Mouse (Mus musculus): Measurements from ENCODE around the gene Trmt1l. TPM values are rescaled to one million over a fixed set of nuclear protein-coding genes. Genes with fewer than 3 reads are reported as not detected.
"Not testable (repeated sequence)": the region's sequence is repeated elsewhere in the genome, so short reads cannot be mapped to it uniquely, and the experiment has no call there.

Gene Trmt1l
- total and polyA plus RNA-seq, 3 experiments: 20.9 to 23.7 (median 21.8) TPM

GRCm38 (mm10) chr1:151466571-151466970, 38.2 kb downstream of the Trmt1l start:
- dilution Hi-C loops (cut with MboI; ENCODE audit: extremely low pct_ligation_motif_present, extremely low pct_unique_long_range_greater_than_20kb, low sequenced_read_pairs): no loop called here
- in situ Hi-C loops (cut with MboI; ENCODE audit: low pct_ligation_motif_present, low pct_unique_long_range_greater_than_20kb, low sequenced_read_pairs): loop anchor here (25.0 kb wide), 1 partner anchor 246 kb away; no protein-coding TSS in a partner anchor
- no peak for TF ChIP-seq IRF4 (IDR thresholded peaks at IDR 0.05; ENCODE audit: low read depth, low read length)
- 0 out of 2 replicates have a peak, but pooled peaks have one; percentile 19 for TF ChIP-seq POLR2A (IDR thresholded peaks at IDR 0.05; ENCODE audit: low read depth, low read length)

GRCm38 (mm10) chr1:151471429-151471828, 43.1 kb downstream of the Trmt1l start:
- Histone ChIP-seq H3K27me3 (replicated peaks) (no peaks in the 10 kb centered on the region), H3K36me3 (replicated peaks in 1 of 2; ENCODE audit: control insufficient read depth in 1 of 2, insufficient read depth in 1 of 2, low read length in 1 of 2) (peaks cover 44 to 84% of the 10 kb centered on the region in 2 experiments), H3K4me2 (ENCODE audit: insufficient read depth, low read depth, poor library complexity, severe bottlenecking) (no peak overlapping the region), H3K27ac (ENCODE audit: insufficient read depth, low read depth) (no peak overlapping the region), H3K79me2 (replicated peaks; ENCODE audit: control insufficient read depth, extremely low read depth, insufficient read depth, poor library complexity, severe bottlenecking) (no peaks in the 10 kb centered on the region; the same call in 1 of the 2 replicates), H3K4me3 (replicated peaks in 1 of 3; ENCODE audit: low read depth in 2 of 3, low read length in 2 of 3, poor library complexity in 1 of 3) (no peak overlapping the region), H3K9me3 (replicated peaks; ENCODE audit: low read length) (no peaks in the 10 kb centered on the region), H3K4me1 (ENCODE audit: control insufficient read depth in 1 of 2, insufficient read depth in 2 of 2) (no peaks in the 10 kb centered on the region), H3K9ac (ENCODE audit: insufficient read depth, low read depth) (no peak overlapping the region)
- dilution Hi-C loops (cut with MboI; ENCODE audit: extremely low pct_ligation_motif_present, extremely low pct_unique_long_range_greater_than_20kb, low sequenced_read_pairs): no loop called here
- no peak for DNase-seq (ENCODE audit: extremely low read depth)
- in situ Hi-C loops (cut with MboI; ENCODE audit: low pct_ligation_motif_present, low pct_unique_long_range_greater_than_20kb, low sequenced_read_pairs): loop anchor here (25.0 kb wide), 1 partner anchor 241 kb away; no protein-coding TSS in a partner anchor
- TF ChIP-seq ELF1 (IDR thresholded peaks at IDR 0.05; ENCODE audit: low read depth, low read length) (no peak), HCFC1 (IDR thresholded peaks at IDR 0.05; ENCODE audit: low read depth, low read length) (no peak), KAT2A (IDR thresholded peaks at IDR 0.05; ENCODE audit: insufficient replicate concordance, low read length) (no peak), MXI1 (IDR thresholded peaks at IDR 0.05; ENCODE audit: low read depth, low read length) (no peak), RCOR1 (conservative IDR thresholded peaks at IDR 0.05; ENCODE audit: low read depth, low read length) (no peak), CHD2 (IDR thresholded peaks at IDR 0.05; ENCODE audit: low read length) (no peak), E2F4 (IDR thresholded peaks at IDR 0.05; ENCODE audit: insufficient replicate concordance, low read depth, low read length) (no peak), PAX5 (IDR thresholded peaks at IDR 0.05; ENCODE audit: low read length) (no peak), POLR2A (IDR thresholded peaks at IDR 0.05; ENCODE audit: low read depth, low read length) (no peak), USF1 (IDR thresholded peaks at IDR 0.05; ENCODE audit: low read depth, low read length) (no peak), BHLHE40 (IDR thresholded peaks at IDR 0.05; ENCODE audit: low read depth, low read length) (no peak), TCF12 (IDR thresholded peaks at IDR 0.05; ENCODE audit: low read depth, low read length) (no peak), TBP (conservative IDR thresholded peaks at IDR 0.05; ENCODE audit: low read depth, low read length) (no peak), ZKSCAN1 (IDR thresholded peaks at IDR 0.05; ENCODE audit: borderline replicate concordance, low read depth, low read length) (no peak), NRF1 (IDR thresholded peaks at IDR 0.05; ENCODE audit: low read depth, low read length) (no peak)

More at GRCm38 (mm10) chr1:151466571-151466970, 38.2 kb downstream of the Trmt1l start:
- H3K4me1 ChIP-seq (ENCODE audit: control insufficient read depth in 1 of 2, insufficient read depth in 2 of 2): no peaks in the 10 kb centered on the region
- H3K4me2 ChIP-seq (ENCODE audit: insufficient read depth, low read depth, poor library complexity, severe bottlenecking): no peak overlapping the region
- no peak overlapping the region for H3K4me3 ChIP-seq (replicated peaks in 1 of 3; ENCODE audit: low read depth in 2 of 3, low read length in 2 of 3, poor library complexity in 1 of 3)
- H3K79me2 ChIP-seq (replicated peaks; ENCODE audit: control insufficient read depth, extremely low read depth, insufficient read depth, poor library complexity, severe bottlenecking): no peaks in the 10 kb centered on the region
- no peaks in the 10 kb centered on the region for H3K27me3 ChIP-seq (replicated peaks)
- H3K9me3 ChIP-seq (replicated peaks; ENCODE audit: low read length): no peaks in the 10 kb centered on the region
- no peak for DNase-seq (ENCODE audit: extremely low read depth)
- no peak overlapping the region for H3K9ac ChIP-seq (ENCODE audit: insufficient read depth, low read depth)
- H3K27ac ChIP-seq (ENCODE audit: insufficient read depth, low read depth): no peak overlapping the region
- peaks cover 11 to 54% of the 10 kb centered on the region in 2 experiments for H3K36me3 ChIP-seq (replicated peaks in 1 of 2; ENCODE audit: control insufficient read depth in 1 of 2, insufficient read depth in 1 of 2, low read length in 1 of 2)

DNA sequence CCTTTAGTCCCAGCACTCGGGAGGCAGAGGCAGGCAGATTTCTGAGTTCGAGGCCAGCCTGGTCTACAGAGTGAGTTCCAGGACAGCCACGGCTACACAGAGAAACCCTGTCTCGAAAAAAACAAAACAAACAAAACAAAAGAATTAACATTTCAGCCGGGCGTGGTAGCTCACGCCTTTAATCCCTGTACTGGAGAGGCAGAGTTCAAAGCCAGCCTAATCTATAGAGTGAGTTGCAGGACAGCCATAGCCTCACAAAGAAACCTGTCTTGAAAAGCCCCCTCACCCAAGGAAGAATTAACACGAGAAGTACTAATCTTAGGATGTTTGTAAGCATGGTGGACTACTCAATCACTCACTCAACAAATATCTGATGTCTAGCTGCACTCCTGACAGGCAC, 44.0 kb downstream of the Trmt1l start:
- H3K27ac ChIP-seq (ENCODE audit: insufficient read depth, low read depth); H3K9ac ChIP-seq (ENCODE audit: insufficient read depth, low read depth); H3K9me3 ChIP-seq (replicated peaks; ENCODE audit: low read length); H3K79me2 ChIP-seq (replicated peaks; ENCODE audit: control insufficient read depth, extremely low read depth, insufficient read depth, poor library complexity, severe bottlenecking); H3K4me2 ChIP-seq (ENCODE audit: insufficient read depth, low read depth, poor library complexity, severe bottlenecking); DNase-seq (ENCODE audit: extremely low read depth); H3K4me3 ChIP-seq (replicated peaks in 1 of 3; ENCODE audit: low read depth in 2 of 3, low read length in 2 of 3, poor library complexity in 1 of 3); dilution Hi-C loops (cut with MboI; ENCODE audit: extremely low pct_ligation_motif_present, extremely low pct_unique_long_range_greater_than_20kb, low sequenced_read_pairs); H3K4me1 ChIP-seq (ENCODE audit: control insufficient read depth in 1 of 2, insufficient read depth in 2 of 2); H3K27me3 ChIP-seq (replicated peaks): not testable (repeated sequence)
- H3K36me3 ChIP-seq (replicated peaks in 1 of 2; ENCODE audit: control insufficient read depth in 1 of 2, insufficient read depth in 1 of 2, low read length in 1 of 2): peaks cover 48 to 85% of the 10 kb centered on the region in 2 experiments
- in situ Hi-C loops (cut with MboI; ENCODE audit: low pct_ligation_motif_present, low pct_unique_long_range_greater_than_20kb, low sequenced_read_pairs): loop anchor here (25.0 kb wide), 1 partner anchor 240 kb away; no protein-coding TSS in a partner anchor
